Mouse (Mus musculus) thymus, adult 2 months (tissue): ENCODE data around the gene Mrpl52.

Experiments
- CTCF ChIP-seq: fragments of 200-500 bp; IDR thresholded peaks from 2 replicates; pipeline ENCODE4 v1.5.1; 2012; ENCODE audit warnings: mild to moderate bottlenecking, control low read depth, low read length, moderate library complexity, borderline replicate concordance; ENCODE audit not compliant: control insufficient read depth, poor library complexity, insufficient read depth; ENCODE audit errors: extremely low read depth
- POLR2A ChIP-seq: fragments of 200-500 bp; IDR thresholded peaks from 2 replicates; pipeline ENCODE4 v1.6.1; 2012; ENCODE audit warnings: mild to moderate bottlenecking, low read length, control low read depth, moderate library complexity; ENCODE audit not compliant: control insufficient read depth, poor library complexity, insufficient read depth; ENCODE audit errors: extremely low read depth

DNA sequence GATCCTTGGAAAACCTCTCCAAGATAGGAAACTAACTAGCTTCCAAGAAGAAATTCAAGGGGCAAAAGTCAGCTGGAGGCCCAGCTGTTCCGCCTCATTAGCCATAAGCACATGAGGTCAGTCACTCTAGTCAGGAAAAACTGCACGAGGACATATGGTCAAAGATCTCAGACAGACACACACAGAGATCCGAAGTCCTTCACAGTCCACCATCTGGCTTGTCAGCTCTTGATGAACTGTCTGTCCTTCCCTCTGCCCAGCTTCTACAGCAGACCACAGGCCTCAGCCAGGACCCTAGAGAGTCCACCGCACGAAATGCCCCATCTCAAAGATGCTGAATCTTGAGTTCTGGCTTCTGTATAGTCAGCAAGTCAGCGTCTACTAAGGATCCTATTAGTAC, 39.2 kb upstream of the Mrpl52 start:
- no peak for TF ChIP-seq CTCF
- no peak for TF ChIP-seq POLR2A
